Mouse (Mus musculus) limb, embryonic 12.5 days (tissue): ENCODE measurements around the gene Spn. TPM values are rescaled to one million over a fixed set of nuclear protein-coding genes. Genes with fewer than 3 reads are reported as not detected.

Source experiments
- ATAC-seq: fragments of 200-750 bp; cut with Nextera tagmentation; 2 replicates; pipeline ENCODE4 v1.8.0; 2017; ENCODE audit warnings: low read depth, moderate TSS enrichment; ENCODE audit not compliant: insufficient number of reproducible peaks, insufficient read depth, low FRiP score, low TSS enrichment
- H3K27ac ChIP-seq: fragments of 300-500 bp; sonication (generic); 2 replicates; pipeline ENCODE4 v1.5.1; 2016; ENCODE audit warnings: mild to moderate bottlenecking, moderate library complexity
- H3K27me3 ChIP-seq: fragments of 300-500 bp; sonication (generic); 2 replicates; pipeline ENCODE4 v1.6.1; 2016; ENCODE audit warnings: mild to moderate bottlenecking, moderate library complexity
- H3K36me3 ChIP-seq: fragments of 300-500 bp; sonication (generic); 2 replicates; pipeline ENCODE4 v1.6.1; 2016; ENCODE audit warnings: mild to moderate bottlenecking, moderate library complexity
- H3K4me1 ChIP-seq: fragments of 300-500 bp; sonication (generic); replicated peaks from 2 replicates; pipeline ENCODE4 v1.6.1; 2016
- H3K4me2 ChIP-seq: fragments of 300-500 bp; sonication (generic); 2 replicates; pipeline ENCODE4 v1.6.1; 2016; ENCODE audit warnings: mild to moderate bottlenecking, moderate library complexity
- H3K4me3 ChIP-seq: fragments of 300-500 bp; sonication (generic); replicated peaks from 2 replicates; pipeline ENCODE4 v1.5.1; 2016; ENCODE audit warnings: mild to moderate bottlenecking
- H3K9ac ChIP-seq: fragments of 300-500 bp; sonication (generic); replicated peaks from 2 replicates; pipeline ENCODE4 v1.6.1; 2016; ENCODE audit warnings: mild to moderate bottlenecking, moderate library complexity
- H3K9me3 ChIP-seq: fragments of 300-500 bp; sonication (generic); 2 replicates; pipeline ENCODE4 v1.6.1; 2016; ENCODE audit warnings: mild to moderate bottlenecking, moderate library complexity
- WGBS: fragments of 180-500 bp; shearing (Covaris S2); methylation state at CpG from one replicate; pipeline ENCODE4 v1.1.7; 2016; 5-methylcytosine and 5-hydroxymethylcytosine counted together
- polyA plus RNA-seq: library from polyadenylated mRNA; unstranded; fragments of >200 nt; fragmentation: Nextera tagmentation; extraction: Ambion mirVana; gene quantifications from 2 replicates; pipeline ENCODE4 v1.2.1, GENCODE M21; 2016

The Spn gene
- polyA plus RNA-seq, 1 experiment from 2014 or later: not detected

DNA sequence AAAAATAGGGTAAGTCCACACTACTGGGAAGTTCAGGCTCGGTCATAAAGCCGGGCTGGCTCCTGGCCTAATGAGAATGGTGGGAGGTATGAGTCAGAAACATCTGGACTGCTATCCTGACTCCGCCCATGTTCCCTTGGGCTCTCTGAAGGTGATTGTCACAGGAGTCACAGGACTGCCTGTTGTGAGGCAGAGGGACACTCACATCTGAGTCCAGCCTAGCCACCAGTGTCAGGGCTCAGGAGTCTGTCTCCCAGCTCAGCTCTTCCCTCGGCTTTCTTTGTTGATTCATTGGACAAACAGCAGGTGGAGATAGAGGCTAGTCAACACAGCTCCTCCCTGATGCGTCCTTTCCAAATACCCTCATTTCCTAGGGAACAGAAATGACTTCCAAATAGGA, 19.7 kb downstream of the Spn start:
- Histone ChIP-seq H3K4me2 (no peak overlapping the region), H3K4me3 (no peak overlapping the region), H3K4me1 (peaks cover 22% of the 10 kb centered on the region), H3K27me3 (peaks cover 36% of the 10 kb centered on the region), H3K27ac (no peak overlapping the region), H3K9me3 (no peaks in the 10 kb centered on the region), H3K9ac (no peak overlapping the region), H3K36me3 (no peaks in the 10 kb centered on the region)
- 29% methylated on average over 5 of the region's 5 CpGs for WGBS
- ATAC-seq: no peak

- Histone ChIP-seq H3K4me2 (no peak overlapping the region), H3K36me3 (no peaks in the 10 kb centered on the region), H3K9ac (0 out of 2 replicates have a peak overlapping the region, but pooled peaks have one; percentile 31), H3K4me3 (no peak overlapping the region), H3K4me1 (peaks cover 24% of the 10 kb centered on the region), H3K9me3 (no peaks in the 10 kb centered on the region), H3K27ac (no peak overlapping the region), H3K27me3 (peaks cover 21% of the 10 kb centered on the region)
- 61% methylated on average over 11 of the region's 11 CpGs for WGBS
- no peak for ATAC-seq
These were observed 21.2 kb downstream of the Spn start for GRCm38 (mm10) chr7:127116331-127116935.

GRCm38 (mm10) chr7:127114920-127115319, 22.7 kb downstream of the Spn start:
- H3K4me1 ChIP-seq: peaks cover 21% of the 10 kb centered on the region

GRCm38 (mm10) chr7:127113614-127114259, 23.9 kb downstream of the Spn start:
- 53% methylated on average over 12 of the region's 12 CpGs for WGBS

More at GRCm38 (mm10) chr7:127114920-127115319, 22.7 kb downstream of the Spn start:
- Histone ChIP-seq H3K27ac (no peak overlapping the region), H3K4me2 (no peak overlapping the region), H3K9ac (no peak overlapping the region), H3K36me3 (no peaks in the 10 kb centered on the region), H3K4me3 (no peak overlapping the region), H3K9me3 (no peaks in the 10 kb centered on the region), H3K27me3 (peaks cover 6% of the 10 kb centered on the region)
- 83% methylated on average over 11 of the region's 11 CpGs for WGBS
- no peak for ATAC-seq

GRCm38 (mm10) chr7:127112921-127113597, 24.6 kb downstream of the Spn start:
- H3K4me2 ChIP-seq: no peak overlapping the region
- H3K4me1 ChIP-seq: peaks cover 19% of the 10 kb centered on the region; the same call in 1 of the 2 replicates
- no peak overlapping the region for H3K9ac ChIP-seq
- no peak overlapping the region for H3K4me3 ChIP-seq
- no peak overlapping the region for H3K27ac ChIP-seq
- no peaks in the 10 kb centered on the region for H3K36me3 ChIP-seq
- no peaks in the 10 kb centered on the region for H3K9me3 ChIP-seq
- no peaks in the 10 kb centered on the region; the same call in 1 of the 2 replicates for H3K27me3 ChIP-seq
- WGBS: 38% methylated on average over 9 of the region's 9 CpGs
- ATAC-seq: no peak

More at GRCm38 (mm10) chr7:127113614-127114259, 23.9 kb downstream of the Spn start:
- no peak overlapping the region for H3K27ac ChIP-seq
- no peak overlapping the region for H3K9ac ChIP-seq
- H3K36me3 ChIP-seq: no peaks in the 10 kb centered on the region
- H3K27me3 ChIP-seq: no peaks in the 10 kb centered on the region; the same call in 1 of the 2 replicates
- no peak overlapping the region for H3K4me3 ChIP-seq
- H3K4me1 ChIP-seq: peaks cover 21% of the 10 kb centered on the region
- no peaks in the 10 kb centered on the region for H3K9me3 ChIP-seq
- ATAC-seq: no peak
- no peak overlapping the region for H3K4me2 ChIP-seq

- H3K4me2 ChIP-seq: no peak overlapping the region
- H3K4me1 ChIP-seq: peaks cover 12% of the 10 kb centered on the region; the same call in 1 of the 2 replicates
- no peaks in the 10 kb centered on the region; the same call in 1 of the 2 replicates for H3K27me3 ChIP-seq
- no peaks in the 10 kb centered on the region for H3K9me3 ChIP-seq
- WGBS: 79% methylated on average over 12 of the region's 12 CpGs
- no peak for ATAC-seq
- H3K27ac ChIP-seq: no peak overlapping the region
- H3K36me3 ChIP-seq: no peaks in the 10 kb centered on the region
- no peak overlapping the region for H3K9ac ChIP-seq
- H3K4me3 ChIP-seq: no peak overlapping the region
These were observed 25.3 kb downstream of the Spn start for GRCm38 (mm10) chr7:127112251-127112841.

- no peak overlapping the region for H3K4me3 ChIP-seq
- no peak overlapping the region for H3K9ac ChIP-seq
- no peak overlapping the region for H3K4me2 ChIP-seq
- no peak overlapping the region for H3K27ac ChIP-seq
- WGBS: 39% methylated on average over 6 of the region's 6 CpGs
- H3K36me3 ChIP-seq: no peaks in the 10 kb centered on the region
- H3K27me3 ChIP-seq: no peaks in the 10 kb centered on the region; the same call in 1 of the 2 replicates
- no peak for ATAC-seq
- H3K4me1 ChIP-seq: peaks cover 10% of the 10 kb centered on the region; the same call in 1 of the 2 replicates
- H3K9me3 ChIP-seq: no peaks in the 10 kb centered on the region
These were observed 26.2 kb downstream of the Spn start for GRCm38 (mm10) chr7:127111461-127111860.

GRCm38 (mm10) chr7:127110239-127111007, 27.2 kb downstream of the Spn start:
- no peak overlapping the region for H3K9ac ChIP-seq
- no peaks in the 10 kb centered on the region for H3K9me3 ChIP-seq
- H3K4me1 ChIP-seq: peaks cover 10% of the 10 kb centered on the region; the same call in 1 of the 2 replicates
- ATAC-seq: no peak; the same call in 1 of the 2 replicates
- no peak overlapping the region for H3K27ac ChIP-seq
- H3K36me3 ChIP-seq: no peaks in the 10 kb centered on the region
- H3K27me3 ChIP-seq: no peaks in the 10 kb centered on the region; the same call in 1 of the 2 replicates
- no peak overlapping the region for H3K4me3 ChIP-seq
- no peak overlapping the region for H3K4me2 ChIP-seq
- 47% methylated on average over 18 of the region's 18 CpGs for WGBS

- WGBS: 74% methylated on average over 7 of the region's 7 CpGs
- no peak overlapping the region for H3K4me3 ChIP-seq
These were observed 32.1 kb downstream of the Spn start for GRCm38 (mm10) chr7:127105551-127105950.

DNA sequence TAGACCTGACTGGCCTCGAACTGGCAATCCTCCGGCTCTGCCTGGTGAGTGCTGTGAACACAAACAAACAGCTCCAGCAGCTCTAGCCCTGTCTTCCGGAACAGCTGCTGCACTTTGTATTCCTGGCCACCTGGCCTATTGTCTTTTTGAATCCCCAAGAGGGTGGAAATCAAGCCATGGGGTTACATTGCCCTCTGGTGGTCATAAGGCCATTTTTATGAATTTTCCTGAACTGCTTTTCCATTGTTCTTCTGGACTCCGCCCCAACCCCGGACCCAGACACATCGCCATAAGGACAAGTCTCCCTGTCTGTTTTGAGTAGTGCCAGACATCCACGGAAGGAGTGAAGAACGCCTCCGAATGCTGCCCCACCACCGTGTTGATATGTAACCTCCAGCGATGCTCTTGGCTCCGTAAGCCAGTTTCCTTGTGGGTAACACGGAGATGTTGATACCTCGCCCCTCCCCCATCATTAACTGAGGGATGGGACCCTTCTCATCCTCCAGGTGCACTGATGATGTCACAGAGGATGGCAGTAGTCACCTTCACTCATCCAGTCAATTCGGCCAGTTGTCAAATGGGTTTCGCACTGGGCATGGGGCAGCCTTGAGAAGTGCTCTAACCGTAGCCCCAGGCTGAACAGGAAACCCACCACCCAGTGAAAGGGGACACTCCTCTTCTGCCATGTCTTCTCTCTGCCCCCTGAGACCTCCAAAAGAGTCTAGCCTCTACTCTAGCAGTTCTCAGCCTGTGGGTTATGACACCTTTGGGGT, 32.9 kb downstream of the Spn start:
- WGBS: 16% methylated on average over 17 of the region's 17 CpGs

More at GRCm38 (mm10) chr7:127105551-127105950, 32.1 kb downstream of the Spn start:
- no peaks in the 10 kb centered on the region for H3K9me3 ChIP-seq
- H3K27me3 ChIP-seq: no peaks in the 10 kb centered on the region
- no peak overlapping the region for H3K27ac ChIP-seq
- no peak overlapping the region for H3K9ac ChIP-seq
- H3K4me1 ChIP-seq: 0 out of 2 replicates have a peak, but pooled peaks cover 8% of the 10 kb centered on the region
- no peak for ATAC-seq
- no peak overlapping the region for H3K4me2 ChIP-seq
- H3K36me3 ChIP-seq: no peaks in the 10 kb centered on the region

More for the DNA sequence above, 32.9 kb downstream of the Spn start:
- Histone ChIP-seq H3K27ac (no peak overlapping the region), H3K9me3 (no peaks in the 10 kb centered on the region), H3K4me2 (peak overlapping the region; percentile 53), H3K36me3 (no peaks in the 10 kb centered on the region), H3K9ac (peak overlapping the region; percentile 56), H3K4me3 (peak overlapping the region; percentile 34), H3K27me3 (no peaks in the 10 kb centered on the region), H3K4me1 (0 out of 2 replicates have a peak, but pooled peaks cover 5% of the 10 kb centered on the region)
- peak; percentile 58; the same call in 1 of the 2 replicates for ATAC-seq
